Mouse (Mus musculus): ENCODE results near the gene L3mbtl3. TPM values are rescaled to one million over a fixed set of nuclear protein-coding genes. Genes with fewer than 3 reads are reported as not detected.

L3mbtl3 gene
- polyA plus RNA-seq, 1 experiment from 2014 or later = 33.1 TPM

- Histone ChIP-seq H3K9me3 (no peaks in the 10 kb centered on the region), H3K27me3 (no peaks in the 10 kb centered on the region), H3K4me2 (replicated peaks) (no peak overlapping the region), H3K9ac (no peak overlapping the region), H3K27ac (no peak overlapping the region), H3K4me3 (no peak overlapping the region), H3K36me3 (no peaks in the 10 kb centered on the region), H3K4me1 (no peaks in the 10 kb centered on the region)
- no peak for ATAC-seq (ENCODE audit: low FRiP score, low read depth)
- 28% methylated on average over 2 of the region's 2 CpGs for WGBS
These were observed 149.0 kb downstream of the L3mbtl3 start for GRCm38 (mm10) chr10:26226734-26227133.

DNA sequence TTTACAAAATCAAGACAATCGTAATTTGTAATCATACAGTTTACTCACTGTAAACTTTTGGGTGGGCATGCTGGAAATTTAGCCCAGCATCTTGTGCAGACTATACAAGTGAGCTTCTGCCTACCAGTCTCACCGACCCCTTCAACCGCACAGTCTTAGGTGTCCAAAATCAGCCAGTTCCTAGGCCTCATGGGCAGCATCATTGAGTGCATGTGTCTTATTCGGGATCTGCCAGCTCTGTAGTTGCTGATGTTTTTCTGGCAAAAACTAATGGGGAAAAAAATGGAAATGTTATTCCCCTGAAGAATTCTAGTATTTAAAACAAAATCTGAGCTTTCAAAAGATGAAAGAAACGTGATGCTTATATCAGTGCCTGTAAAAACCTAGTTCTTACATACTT lies 149.5 kb downstream of the L3mbtl3 start:
- 80% methylated on average over 5 of the region's 5 CpGs for WGBS
- Histone ChIP-seq H3K4me3 (no peak overlapping the region), H3K9ac (no peak overlapping the region), H3K4me1 (no peaks in the 10 kb centered on the region), H3K36me3 (no peaks in the 10 kb centered on the region), H3K27me3 (no peaks in the 10 kb centered on the region), H3K4me2 (replicated peaks) (no peak overlapping the region), H3K27ac (no peak overlapping the region), H3K9me3 (no peaks in the 10 kb centered on the region)
- no peak for ATAC-seq (ENCODE audit: low FRiP score, low read depth)

Small RNA genes lying within 50 kb of the gene (microRNA-seq; reads per million reads assigned to microRNA genes)
- not detected for gene Gm27754

Other genes with a start within 250 kb of the L3mbtl3 start
- gene Samd3, start 146.3 kb downstream of the L3mbtl3 start, polyA plus RNA-seq (2015; fragmentation: Nextera tagmentation; extraction: Ambion mirVana) = not detected in 2 replicates